Mouse (Mus musculus): ENCODE data around the gene Abcf3. TPM values are rescaled to one million over a fixed set of nuclear protein-coding genes. Genes with fewer than 3 reads are reported as not detected.
A peak's percentile ranks its signal among the peaks of the same experiment; 100 is the strongest.

Gene Abcf3
- polyA plus RNA-seq, 1 experiment from 2014 or later: 57.9 TPM

DNA sequence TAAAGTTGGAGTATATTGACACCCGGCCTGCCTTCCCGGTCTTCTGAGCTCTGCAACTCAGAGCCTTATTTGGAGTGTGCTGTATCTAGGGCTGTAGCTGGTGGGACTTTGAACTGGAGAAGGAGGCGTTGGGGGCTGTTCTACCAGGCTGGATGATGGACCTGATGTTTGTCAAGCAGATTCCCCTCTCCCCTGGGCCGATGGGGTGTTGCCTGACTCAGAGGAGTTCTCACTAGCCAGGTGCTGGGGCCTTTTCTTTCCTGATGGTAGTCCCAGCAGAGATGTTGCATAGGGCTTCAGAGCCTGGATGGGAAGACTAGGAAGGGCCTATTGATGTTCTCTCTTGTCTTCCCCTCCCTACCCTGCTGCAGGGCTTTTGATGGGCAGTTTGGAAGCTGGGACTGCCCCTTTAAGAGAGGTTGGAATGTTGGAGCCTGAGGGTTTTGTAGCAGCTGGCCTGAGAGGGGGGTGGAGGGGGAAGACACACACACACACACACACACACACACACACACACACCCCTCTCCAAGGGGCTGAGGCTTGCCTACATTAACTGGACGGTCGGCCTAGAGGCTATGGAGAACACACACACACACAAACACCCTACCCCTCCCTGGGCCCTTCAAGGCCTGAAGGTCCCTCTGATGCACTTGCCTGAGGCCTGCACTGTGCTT lies 30.5 kb upstream of the Abcf3 start:
- Histone ChIP-seq H3K9ac (ENCODE audit: low read length) (peak overlapping the region; percentile 98), H3K27ac (ENCODE audit: low read length) (peak overlapping the region; percentile 91), H3K27me3 (ENCODE audit: control insufficient read depth, insufficient read depth, low read depth, low read length) (no peaks in the 10 kb centered on the region), H3K4me2 (ENCODE audit: low read depth, low read length) (peak overlapping the region; percentile 86), H3K4me3 (ENCODE audit: low read length) (peak overlapping the region; percentile 92), H3K9me3 (ENCODE audit: control insufficient read depth, low read length) (no peaks in the 10 kb centered on the region), H3K4me1 (replicated peaks; ENCODE audit: control insufficient read depth, insufficient read depth, low read length) (peaks cover 11% of the 10 kb centered on the region), H3K36me3 (ENCODE audit: control insufficient read depth, insufficient read depth, low read length) (0 out of 2 replicates have a peak, but pooled peaks cover under 1% of the 10 kb centered on the region)
- peak; percentile 51 for ATAC-seq (ENCODE audit: low read depth)
- 0% methylated on average over 6 of the region's 6 CpGs for WGBS

- H3K4me1 ChIP-seq (replicated peaks; ENCODE audit: control insufficient read depth, insufficient read depth, low read length): peaks cover 2% of the 10 kb centered on the region
- ATAC-seq (ENCODE audit: low read depth): no peak
- H3K4me3 ChIP-seq (ENCODE audit: low read length): no peak overlapping the region
- no peak overlapping the region for H3K27ac ChIP-seq (ENCODE audit: low read length)
- H3K4me2 ChIP-seq (ENCODE audit: low read depth, low read length): no peak overlapping the region
- no peak overlapping the region for H3K9ac ChIP-seq (ENCODE audit: low read length)
- no peaks in the 10 kb centered on the region for H3K9me3 ChIP-seq (ENCODE audit: control insufficient read depth, low read length)
- WGBS: 79% methylated on average over 10 of the region's 10 CpGs
- H3K27me3 ChIP-seq (ENCODE audit: control insufficient read depth, insufficient read depth, low read depth, low read length): no peaks in the 10 kb centered on the region
- peaks cover 45% of the 10 kb centered on the region for H3K36me3 ChIP-seq (ENCODE audit: control insufficient read depth, insufficient read depth, low read length)
These were observed 24.5 kb upstream of the Abcf3 start for GRCm38 (mm10) chr16:20523886-20524285.

DNA sequence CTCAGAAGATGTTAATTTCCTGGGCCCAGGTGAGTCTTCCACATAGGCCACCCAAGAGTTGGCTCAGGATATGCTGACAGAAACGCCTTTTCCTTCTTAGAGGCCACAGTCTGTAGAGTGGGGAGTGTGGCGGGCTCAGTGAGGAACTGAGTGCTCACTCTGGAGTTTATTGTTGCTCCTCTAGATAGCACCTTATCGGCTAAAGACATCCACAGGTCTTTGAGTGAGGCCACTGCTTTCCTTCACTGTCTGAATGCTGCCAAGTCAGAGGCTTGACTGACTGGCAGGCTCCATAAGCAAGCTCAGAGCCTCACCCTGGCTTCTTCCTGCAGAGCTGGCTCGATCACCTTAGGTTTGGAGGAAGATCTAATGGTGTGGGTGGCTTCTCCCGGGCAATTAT lies 19.6 kb upstream of the Abcf3 start:
- ATAC-seq (ENCODE audit: low read depth): no peak
- Histone ChIP-seq H3K27me3 (ENCODE audit: control insufficient read depth, insufficient read depth, low read depth, low read length) (no peaks in the 10 kb centered on the region), H3K4me2 (ENCODE audit: low read depth, low read length) (no peak overlapping the region), H3K4me3 (ENCODE audit: low read length) (no peak overlapping the region), H3K9me3 (ENCODE audit: control insufficient read depth, low read length) (no peaks in the 10 kb centered on the region), H3K4me1 (replicated peaks; ENCODE audit: control insufficient read depth, insufficient read depth, low read length) (no peaks in the 10 kb centered on the region), H3K9ac (ENCODE audit: low read length) (no peak overlapping the region), H3K27ac (ENCODE audit: low read length) (no peak overlapping the region), H3K36me3 (ENCODE audit: control insufficient read depth, insufficient read depth, low read length) (peaks cover 60% of the 10 kb centered on the region)
- 89% methylated on average over 5 of the region's 5 CpGs for WGBS

GRCm38 (mm10) chr16:20529375-20529774 lies 19.0 kb upstream of the Abcf3 start:
- Histone ChIP-seq H3K4me3 (ENCODE audit: low read length) (no peak overlapping the region), H3K9me3 (ENCODE audit: control insufficient read depth, low read length) (no peaks in the 10 kb centered on the region), H3K27ac (ENCODE audit: low read length) (no peak overlapping the region), H3K27me3 (ENCODE audit: control insufficient read depth, insufficient read depth, low read depth, low read length) (no peaks in the 10 kb centered on the region), H3K9ac (ENCODE audit: low read length) (no peak overlapping the region), H3K4me1 (replicated peaks; ENCODE audit: control insufficient read depth, insufficient read depth, low read length) (no peaks in the 10 kb centered on the region), H3K4me2 (ENCODE audit: low read depth, low read length) (no peak overlapping the region), H3K36me3 (ENCODE audit: control insufficient read depth, insufficient read depth, low read length) (peaks cover 55% of the 10 kb centered on the region)
- 53% methylated on average over 1 of the region's 1 CpGs for WGBS
- ATAC-seq (ENCODE audit: low read depth): no peak

GRCm38 (mm10) chr16:20530941-20531340 lies 17.4 kb upstream of the Abcf3 start:
- no peak for ATAC-seq (ENCODE audit: low read depth)
- Histone ChIP-seq H3K4me3 (ENCODE audit: low read length) (no peak overlapping the region), H3K36me3 (ENCODE audit: control insufficient read depth, insufficient read depth, low read length) (peaks cover 46% of the 10 kb centered on the region), H3K9ac (ENCODE audit: low read length) (no peak overlapping the region), H3K27ac (ENCODE audit: low read length) (no peak overlapping the region), H3K9me3 (ENCODE audit: control insufficient read depth, low read length) (no peaks in the 10 kb centered on the region), H3K4me2 (ENCODE audit: low read depth, low read length) (no peak overlapping the region), H3K4me1 (replicated peaks; ENCODE audit: control insufficient read depth, insufficient read depth, low read length) (no peaks in the 10 kb centered on the region), H3K27me3 (ENCODE audit: control insufficient read depth, insufficient read depth, low read depth, low read length) (no peaks in the 10 kb centered on the region)
- 92% methylated on average over 18 of the region's 20 CpGs for WGBS

DNA sequence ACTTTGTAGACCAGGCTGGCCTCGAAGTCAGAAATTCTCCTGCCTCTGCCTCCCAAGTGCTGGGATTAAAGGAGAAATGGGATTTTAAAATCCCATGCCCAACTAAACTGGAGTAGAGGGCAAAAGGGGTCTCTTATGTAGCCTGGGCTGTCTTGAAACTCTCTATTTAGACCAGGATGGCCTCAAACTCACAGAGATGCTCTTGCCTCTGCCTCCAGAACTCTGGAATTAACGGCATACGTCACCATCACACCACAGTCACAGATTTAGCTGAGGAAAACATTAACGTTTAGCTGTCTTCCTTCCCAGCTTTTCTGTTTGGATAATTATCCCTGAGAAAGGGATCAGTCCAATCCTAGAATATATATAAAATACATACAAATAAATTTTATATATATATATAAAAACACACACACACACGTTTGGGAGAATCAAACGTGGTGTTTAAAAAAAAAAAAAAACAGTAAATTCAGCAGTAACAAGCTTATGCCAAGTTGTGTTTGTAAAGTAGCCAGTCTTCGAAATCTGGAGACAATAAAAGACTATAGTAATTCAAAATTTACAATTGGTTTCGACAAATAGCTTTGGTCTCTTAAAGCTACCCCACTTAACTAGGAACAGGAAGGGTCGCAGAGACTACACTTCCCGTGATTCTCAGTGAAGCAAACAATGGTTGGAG lies 13.6 kb upstream of the Abcf3 start:
- H3K9ac ChIP-seq (ENCODE audit: low read length): no peak overlapping the region
- 38% methylated on average over 10 of the region's 10 CpGs for WGBS
- peak overlapping the region; percentile 34; the same call in 1 of the 2 replicates for H3K4me2 ChIP-seq (ENCODE audit: low read depth, low read length)
- H3K9me3 ChIP-seq (ENCODE audit: control insufficient read depth, low read length): no peaks in the 10 kb centered on the region
- no peak overlapping the region for H3K27ac ChIP-seq (ENCODE audit: low read length)
- H3K27me3 ChIP-seq (ENCODE audit: control insufficient read depth, insufficient read depth, low read depth, low read length): no peaks in the 10 kb centered on the region
- H3K4me1 ChIP-seq (replicated peaks; ENCODE audit: control insufficient read depth, insufficient read depth, low read length): peaks cover 20% of the 10 kb centered on the region
- no peak for ATAC-seq (ENCODE audit: low read depth)
- peaks cover 39% of the 10 kb centered on the region for H3K36me3 ChIP-seq (ENCODE audit: control insufficient read depth, insufficient read depth, low read length)
- H3K4me3 ChIP-seq (ENCODE audit: low read length): no peak overlapping the region

GRCm38 (mm10) chr16:20535296-20536080 lies 12.9 kb upstream of the Abcf3 start, which contains the start of gene Ap2m1:
TSS of gene Ap2m1 (plus strand) at chr16:20535478.
- H3K4me2 ChIP-seq (ENCODE audit: low read depth, low read length): peak within 1 kb of the TSS; percentile 74
- 0% methylated on average over 52 of the region's 52 CpGs for WGBS
- no peaks in the 10 kb centered on the region for H3K27me3 ChIP-seq (ENCODE audit: control insufficient read depth, insufficient read depth, low read depth, low read length)
- H3K27ac ChIP-seq (ENCODE audit: low read length): peak within 1 kb of the TSS; percentile 87
- peaks cover 20% of the 10 kb centered on the region for H3K4me1 ChIP-seq (replicated peaks; ENCODE audit: control insufficient read depth, insufficient read depth, low read length)
- peak within 1 kb of the TSS; percentile 99 for H3K9ac ChIP-seq (ENCODE audit: low read length)
- peak; percentile 98 for ATAC-seq (ENCODE audit: low read depth)
- no peaks in the 10 kb centered on the region for H3K9me3 ChIP-seq (ENCODE audit: control insufficient read depth, low read length)
- H3K4me3 ChIP-seq (ENCODE audit: low read length): peak within 1 kb of the TSS; percentile 91
- H3K36me3 ChIP-seq (ENCODE audit: control insufficient read depth, insufficient read depth, low read length): peaks cover 42% of the 10 kb centered on the region

DNA sequence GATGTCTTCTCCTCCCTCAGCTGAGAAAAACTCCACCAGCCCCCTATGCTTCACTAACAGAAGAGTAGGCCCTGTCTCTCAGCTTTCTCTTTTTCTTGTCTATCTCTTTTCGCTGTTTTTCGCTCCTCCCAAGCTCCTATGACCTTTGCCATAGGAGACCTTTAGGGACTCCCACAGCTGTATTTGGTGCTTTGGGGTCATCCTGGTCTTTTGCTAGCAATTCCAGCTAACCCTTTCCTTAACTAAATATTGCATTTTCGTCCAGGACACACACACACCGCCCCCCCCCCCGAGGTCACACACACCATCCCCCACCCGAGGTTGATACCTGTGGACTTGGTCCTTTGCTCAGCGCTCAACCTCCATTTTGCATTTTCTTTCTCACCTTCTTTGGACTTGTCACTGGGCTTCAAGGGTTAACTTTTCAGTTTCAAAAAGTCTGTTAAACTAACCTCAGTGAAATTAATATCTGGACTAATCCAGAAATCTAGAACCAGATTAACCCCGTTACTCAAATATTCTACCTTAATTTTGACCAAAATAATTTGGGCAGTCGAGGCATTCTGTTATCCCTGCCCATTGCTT lies 12.2 kb upstream of the Abcf3 start:
- Histone ChIP-seq H3K4me2 (ENCODE audit: low read depth, low read length) (peak overlapping the region; percentile 74), H3K27ac (ENCODE audit: low read length) (peak overlapping the region; percentile 87), H3K27me3 (ENCODE audit: control insufficient read depth, insufficient read depth, low read depth, low read length) (no peaks in the 10 kb centered on the region), H3K4me3 (ENCODE audit: low read length) (peak overlapping the region; percentile 91), H3K4me1 (replicated peaks; ENCODE audit: control insufficient read depth, insufficient read depth, low read length) (peaks cover 20% of the 10 kb centered on the region), H3K9ac (ENCODE audit: low read length) (peak overlapping the region; percentile 99), H3K36me3 (ENCODE audit: control insufficient read depth, insufficient read depth, low read length) (peaks cover 39% of the 10 kb centered on the region), H3K9me3 (ENCODE audit: control insufficient read depth, low read length) (no peaks in the 10 kb centered on the region)
- no peak for ATAC-seq (ENCODE audit: low read depth)
- 23% methylated on average over 9 of the region's 9 CpGs for WGBS

DNA sequence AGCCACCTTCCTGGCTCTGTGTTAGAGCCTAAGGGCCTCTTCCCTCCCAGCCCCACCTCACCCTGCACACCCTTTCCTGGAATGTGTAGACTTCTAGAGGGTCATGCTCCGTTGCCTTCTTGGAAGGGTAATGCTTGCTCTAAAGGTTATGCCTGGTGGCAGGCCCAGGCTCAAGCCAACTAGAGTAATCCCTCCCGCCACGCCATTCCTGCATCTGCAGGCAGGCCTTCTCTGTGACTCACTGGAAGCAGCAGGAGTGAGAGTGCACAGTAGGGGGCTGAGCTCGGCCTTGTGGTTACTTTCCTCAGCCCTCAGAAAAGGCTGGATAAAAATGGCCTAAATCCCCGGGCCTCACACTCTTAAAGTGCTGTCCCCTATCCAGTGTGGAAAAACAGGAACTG lies 11.3 kb upstream of the Abcf3 start:
- Histone ChIP-seq H3K4me3 (ENCODE audit: low read length) (peak overlapping the region; percentile 91), H3K4me2 (ENCODE audit: low read depth, low read length) (peak overlapping the region; percentile 74), H3K9ac (ENCODE audit: low read length) (peak overlapping the region; percentile 99), H3K9me3 (ENCODE audit: control insufficient read depth, low read length) (no peaks in the 10 kb centered on the region), H3K27me3 (ENCODE audit: control insufficient read depth, insufficient read depth, low read depth, low read length) (no peaks in the 10 kb centered on the region), H3K36me3 (ENCODE audit: control insufficient read depth, insufficient read depth, low read length) (peaks cover 43% of the 10 kb centered on the region), H3K27ac (ENCODE audit: low read length) (peak overlapping the region; percentile 29; the same call in 1 of the 2 replicates), H3K4me1 (replicated peaks; ENCODE audit: control insufficient read depth, insufficient read depth, low read length) (peaks cover 20% of the 10 kb centered on the region)
- 19% methylated on average over 5 of the region's 5 CpGs for WGBS
- ATAC-seq (ENCODE audit: low read depth): no peak
